Mouse (Mus musculus): ENCODE measurements around the gene Smim7. TPM values are rescaled to one million over a fixed set of nuclear protein-coding genes. Genes with fewer than 3 reads are reported as not detected.

The Smim7 gene
- polyA plus RNA-seq (2015; fragmentation: Nextera tagmentation; extraction: Ambion mirVana): 120 and 125 TPM in 2 replicates

GRCm38 (mm10) chr8:72570633-72571610 is at the start of gene Smim7:
Gene Smim7, minus strand, starts transcription at chr8:72571088.

GRCm38 (mm10) chr8:72571611-72572473 is 954 bp upstream of the Smim7 start, which contains the start of gene Tmem38a:
Gene Tmem38a, plus strand, starts transcription at chr8:72572055.

GRCm38 (mm10) chr8:72547802-72548643 is 22.9 kb downstream of the Smim7 start, which contains the start of gene Med26:
Gene Med26, minus strand, starts transcription at chr8:72548270.

Small RNA genes within 50 kb of the gene (microRNA-seq; reads per million reads assigned to microRNA genes)
- gene Gm28019: 0 reads per million in 2 experiments

Other genes starting within 250 kb of the Smim7 start
- gene Eps15l1, start 149.6 kb downstream of the Smim7 start, polyA plus RNA-seq (2015; fragmentation: Nextera tagmentation; extraction: Ambion mirVana): 20.2 and 21.3 TPM in 2 replicates
- 1.3 and 1.5 TPM in 2 replicates for gene Calr3, start 127.2 kb downstream of the Smim7 start, polyA plus RNA-seq (2015; fragmentation: Nextera tagmentation; extraction: Ambion mirVana)
- 5.5 and 6.5 TPM in 2 replicates for gene 1700030K09Rik, start 127.2 kb downstream of the Smim7 start, polyA plus RNA-seq (2015; fragmentation: Nextera tagmentation; extraction: Ambion mirVana)
- gene Cherp, start 95.9 kb downstream of the Smim7 start, polyA plus RNA-seq (2015; fragmentation: Nextera tagmentation; extraction: Ambion mirVana): 21.5 and 22.3 TPM in 2 replicates
- 7.2 and 8.0 TPM in 2 replicates for gene Slc35e1, start 78.5 kb downstream of the Smim7 start, polyA plus RNA-seq (2015; fragmentation: Nextera tagmentation; extraction: Ambion mirVana)
- gene Med26, start 22.8 kb downstream of the Smim7 start, polyA plus RNA-seq (2015; fragmentation: Nextera tagmentation; extraction: Ambion mirVana): 7.3 and 7.8 TPM in 2 replicates
- 544 and 611 TPM in 2 replicates for gene Tmem38a, start 967 bp upstream of the Smim7 start, polyA plus RNA-seq (2015; fragmentation: Nextera tagmentation; extraction: Ambion mirVana)
- 0.16 and 0.21 TPM in 2 replicates for gene Nwd1, start 75.6 kb upstream of the Smim7 start, polyA plus RNA-seq (2015; fragmentation: Nextera tagmentation; extraction: Ambion mirVana)
- 135 and 136 TPM in 2 replicates for gene Sin3b, start 152.2 kb upstream of the Smim7 start, polyA plus RNA-seq (2015; fragmentation: Nextera tagmentation; extraction: Ambion mirVana)
- gene F2rl3, start 190.8 kb upstream of the Smim7 start, polyA plus RNA-seq (2015; fragmentation: Nextera tagmentation; extraction: Ambion mirVana): 0.69 and 1.1 TPM in 2 replicates